Mouse (Mus musculus): ENCODE measurements around the gene Map7d1.
A peak's percentile ranks its signal among the peaks of the same experiment; 100 is the strongest.

Map7d1 gene

DNA sequence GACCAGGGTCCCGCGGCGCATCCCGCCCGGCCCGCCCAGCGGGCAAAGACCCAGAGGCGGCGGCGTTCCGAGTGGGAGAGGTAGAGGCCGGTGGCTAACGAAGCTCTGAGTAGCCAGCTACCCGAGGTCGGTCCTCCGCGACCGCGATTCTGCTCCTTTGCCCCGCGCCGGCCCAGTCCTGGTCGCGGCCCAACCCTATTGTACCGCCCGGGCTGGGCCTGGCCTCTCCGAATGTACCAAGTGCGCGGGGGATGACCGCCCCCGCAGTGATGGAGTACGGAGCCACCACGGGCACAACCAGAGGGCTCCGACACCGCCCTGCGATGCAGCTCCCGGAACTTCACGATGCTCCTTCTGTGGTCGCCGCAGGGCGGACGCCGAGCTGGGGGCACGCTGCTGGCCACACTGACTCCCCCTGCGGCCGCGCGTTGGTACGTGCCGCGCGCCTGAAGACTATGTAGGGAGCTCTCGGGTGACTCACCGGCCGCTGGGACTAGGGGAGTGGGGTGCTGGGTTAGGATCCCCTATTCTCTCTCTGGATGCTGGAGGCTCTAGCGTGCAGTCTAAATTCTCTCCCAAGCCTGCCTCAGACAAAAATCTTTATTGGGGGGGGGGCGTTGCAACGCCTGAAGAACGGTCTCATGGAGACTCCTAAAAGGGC, at the start of gene Map7d1:
TSS of gene Map7d1 (minus strand) at position 213 of the 661 bp plus-strand sequence.
- peak; percentile 87 for DNase-seq (ENCODE audit: low spot score)

DNA sequence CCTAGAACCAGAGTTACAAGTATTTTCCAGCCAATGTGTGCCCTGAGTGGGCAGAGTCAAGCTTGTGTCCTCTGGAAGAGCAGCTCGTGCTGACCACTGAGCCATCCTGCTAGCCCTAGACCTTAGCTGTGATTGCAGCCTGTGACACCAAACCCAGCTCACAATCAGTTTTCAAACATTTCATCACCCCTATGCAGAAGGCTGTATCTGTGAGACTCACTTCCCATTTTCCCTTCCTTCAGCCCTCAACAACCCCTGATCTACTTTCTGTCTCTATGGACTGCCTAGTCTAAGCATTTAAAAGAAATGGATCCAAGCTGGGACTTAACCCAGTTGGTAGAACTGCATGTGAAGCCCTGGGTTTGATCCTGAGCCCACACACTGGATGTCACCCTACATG, 49.3 kb upstream of the Map7d1 start:
- no peak for DNase-seq (ENCODE audit: low spot score)

DNA sequence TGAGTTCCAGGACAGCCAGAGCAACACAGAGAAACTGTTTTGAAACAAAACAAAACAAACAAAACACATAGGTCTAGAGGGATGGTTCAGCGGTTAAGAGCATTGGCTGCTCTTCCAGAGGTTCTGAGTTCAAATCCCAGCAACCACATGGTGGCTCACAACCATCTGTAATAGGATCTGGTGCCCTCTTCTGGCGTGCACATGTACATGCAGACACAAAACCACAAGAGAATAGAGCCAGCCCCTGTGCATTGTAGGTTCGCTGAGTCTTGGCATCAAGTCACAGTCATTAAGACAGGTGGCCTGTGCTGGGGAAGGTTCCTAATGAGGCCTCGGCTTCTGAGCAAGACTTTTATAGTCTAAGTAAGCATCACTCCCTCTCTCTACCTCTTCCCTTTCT, 47.7 kb upstream of the Map7d1 start:
- DNase-seq (ENCODE audit: low spot score) = no peak

DNA sequence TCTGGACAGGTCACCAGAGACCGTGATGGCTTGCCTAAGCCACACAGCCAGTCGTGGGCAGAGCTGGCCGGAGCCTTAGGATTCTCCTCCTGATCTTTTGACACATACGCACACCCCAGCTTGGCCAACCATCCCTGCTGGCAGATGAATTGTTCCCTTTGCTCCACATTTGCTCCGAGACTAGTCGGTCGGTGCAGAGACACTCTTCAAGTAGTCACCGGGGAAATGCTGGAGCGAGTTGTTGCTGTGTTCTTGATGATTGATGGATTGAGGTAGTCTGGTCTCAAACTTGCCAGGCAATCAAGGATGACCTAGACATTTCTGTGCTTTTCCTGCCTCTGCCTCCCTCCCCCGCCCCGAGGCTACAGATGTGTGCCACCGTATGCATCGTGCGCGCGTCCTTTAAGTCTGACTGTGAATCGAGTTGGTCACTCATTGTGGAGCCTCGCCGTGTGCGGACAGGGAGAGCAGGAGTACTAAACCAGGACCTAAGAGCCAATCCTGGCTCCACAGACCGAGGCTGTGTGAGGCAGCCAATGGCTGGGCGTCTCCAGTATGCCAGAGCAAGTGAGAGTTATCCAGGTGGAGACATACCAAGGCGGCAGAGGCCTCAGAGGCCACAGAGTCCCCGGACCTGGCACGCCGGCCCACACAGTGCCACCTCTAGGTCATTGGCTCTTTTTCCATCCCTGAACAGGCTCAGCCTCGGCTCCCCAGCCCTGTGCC, 45.6 kb upstream of the Map7d1 start:
- no peak for DNase-seq (ENCODE audit: low spot score)

GRCm38 (mm10) chr4:126300916-126301583, 44.9 kb upstream of the Map7d1 start:
- DNase-seq (ENCODE audit: low spot score) = no peak

GRCm38 (mm10) chr4:126296617-126297101, 40.5 kb upstream of the Map7d1 start:
- peak; percentile 56 for DNase-seq (ENCODE audit: low spot score)

DNA sequence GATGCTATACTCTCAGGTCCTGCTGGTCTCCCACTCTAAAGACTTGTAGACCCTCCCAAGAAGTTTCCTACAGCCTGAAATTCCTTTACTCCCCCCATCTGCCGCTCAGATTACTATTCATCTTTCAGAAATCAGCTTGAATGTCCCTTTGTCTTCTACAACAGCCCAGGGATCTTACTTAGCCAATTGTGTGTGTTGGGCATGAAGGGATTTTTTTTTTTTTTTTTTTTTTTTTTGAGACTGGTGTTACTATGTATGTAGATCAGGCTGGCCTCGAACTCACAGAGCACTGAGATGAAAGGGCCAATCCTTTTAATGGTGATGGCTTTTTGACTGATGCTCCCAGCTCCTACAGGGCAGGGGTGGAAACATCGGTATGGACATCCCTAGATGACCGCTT, 39.8 kb upstream of the Map7d1 start:
- DNase-seq (ENCODE audit: low spot score) = no peak

DNA sequence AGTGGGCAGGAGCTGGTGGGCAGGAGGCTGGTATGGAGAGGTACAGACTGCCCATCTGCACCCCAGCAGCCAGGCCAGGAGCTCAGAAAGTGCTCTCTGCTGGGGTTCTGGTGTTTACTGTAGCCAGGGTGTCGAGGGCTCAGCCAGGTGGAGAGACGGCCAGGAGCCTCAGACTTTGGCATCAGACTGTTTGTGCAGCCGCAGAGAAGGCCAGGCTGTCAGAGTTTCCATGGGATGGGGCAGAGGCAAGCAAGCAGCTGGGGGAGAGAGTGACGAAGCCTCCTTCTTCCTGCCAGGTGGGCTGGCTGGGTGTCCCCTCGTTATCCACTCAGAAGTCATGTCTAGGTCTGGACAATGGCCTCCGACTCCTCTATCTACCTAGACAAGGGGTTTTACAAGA, 39.0 kb upstream of the Map7d1 start:
- DNase-seq (ENCODE audit: low spot score) = no peak

DNA sequence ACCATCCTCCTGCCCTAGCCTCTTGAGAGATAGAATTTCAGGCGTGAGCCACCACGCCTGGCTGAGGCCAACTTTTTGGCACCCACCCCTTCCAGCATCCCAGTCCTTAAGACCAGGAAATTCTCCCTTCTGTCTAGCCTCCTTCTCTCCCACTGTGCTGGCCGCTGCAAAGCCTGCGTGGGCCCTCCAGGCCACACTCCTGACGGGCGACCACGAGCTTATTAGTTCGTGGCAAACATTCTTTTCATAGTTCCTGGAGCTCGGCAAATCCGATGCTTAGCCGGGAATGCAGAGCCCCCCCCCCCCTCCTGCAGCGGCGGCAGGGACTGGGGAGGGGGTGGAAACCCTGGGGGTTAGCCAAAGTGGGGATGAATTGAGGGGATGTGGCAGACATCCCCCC, 35.1 kb upstream of the Map7d1 start:
- no peak for DNase-seq (ENCODE audit: low spot score)

DNA sequence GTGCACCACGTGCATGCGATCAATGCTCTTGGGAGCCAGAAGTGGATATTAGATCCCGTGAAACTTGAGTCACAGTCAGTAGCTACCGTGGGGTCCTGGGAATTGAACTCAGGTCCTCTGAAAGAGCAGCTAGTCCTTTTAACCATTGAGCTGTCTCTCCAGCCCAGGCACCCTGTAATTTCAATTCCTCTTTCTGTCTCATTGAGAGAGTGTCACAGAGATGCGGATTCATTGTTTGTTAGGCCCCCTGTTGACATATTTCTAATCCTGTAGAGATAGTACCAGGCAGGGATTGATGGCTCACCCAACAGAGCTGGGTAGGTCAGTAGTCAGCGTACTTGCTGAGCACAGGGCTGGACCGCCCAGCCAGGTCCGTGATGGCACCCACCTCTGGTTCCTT, 34.2 kb upstream of the Map7d1 start:
- DNase-seq (ENCODE audit: low spot score) = no peak

DNA sequence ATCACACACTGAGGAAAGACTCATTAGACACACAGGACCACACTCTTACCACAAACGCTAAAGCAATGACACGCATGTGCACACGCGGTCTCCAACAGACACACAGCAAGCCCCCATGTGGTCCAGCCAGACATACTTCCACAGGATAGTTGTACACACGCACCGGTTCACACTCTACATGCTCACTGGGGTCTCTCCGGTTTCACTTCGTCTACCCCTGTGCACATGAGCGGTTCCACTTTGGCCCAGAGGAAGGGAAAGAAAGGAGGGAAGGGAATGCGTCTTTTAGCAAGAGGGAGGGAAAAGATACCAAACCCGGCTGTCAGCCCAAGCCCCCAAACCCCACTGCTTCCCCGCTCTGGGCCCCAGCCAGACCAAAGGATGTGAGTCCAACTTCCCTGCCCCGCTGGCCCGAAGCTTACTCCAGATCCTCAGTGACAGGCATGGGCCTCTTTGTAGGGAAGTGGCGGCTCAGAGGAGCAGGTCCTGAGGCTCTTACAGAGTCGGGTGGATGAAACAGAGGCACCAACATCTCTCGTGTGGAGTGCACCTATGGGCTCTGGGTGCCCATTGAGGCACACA, 32.0 kb upstream of the Map7d1 start:
- no peak for DNase-seq (ENCODE audit: low spot score)

- DNase-seq (ENCODE audit: low spot score) = no peak
These were observed 31.3 kb upstream of the Map7d1 start for GRCm38 (mm10) chr4:126287302-126287995.

DNA sequence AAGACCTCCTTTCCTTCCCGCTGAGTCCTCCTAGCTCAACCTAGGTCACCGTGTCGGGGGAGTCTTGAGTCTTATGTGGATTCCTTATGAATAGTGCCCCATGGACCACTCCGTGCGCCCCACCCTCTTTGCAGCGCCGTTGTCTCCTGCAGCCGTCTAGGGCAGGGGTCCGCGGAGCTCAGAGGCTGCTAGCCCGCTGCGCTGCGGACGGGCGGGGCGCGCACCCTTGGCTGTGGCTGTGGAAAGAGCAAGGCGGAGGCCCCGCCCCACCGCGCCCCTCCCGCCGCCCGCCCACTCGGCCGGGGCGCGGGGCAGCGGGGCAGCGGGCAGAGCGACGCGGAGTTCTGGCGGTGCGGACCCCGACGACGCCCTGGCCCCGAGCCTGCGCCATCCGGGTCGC, 30.3 kb upstream of the Map7d1 start, which contains the start of gene Col8a2:
TSS of gene Col8a2 (plus strand) at position 302 of the 400 bp plus-strand sequence.
- DNase-seq (ENCODE audit: low spot score) = peak; percentile 39

DNA sequence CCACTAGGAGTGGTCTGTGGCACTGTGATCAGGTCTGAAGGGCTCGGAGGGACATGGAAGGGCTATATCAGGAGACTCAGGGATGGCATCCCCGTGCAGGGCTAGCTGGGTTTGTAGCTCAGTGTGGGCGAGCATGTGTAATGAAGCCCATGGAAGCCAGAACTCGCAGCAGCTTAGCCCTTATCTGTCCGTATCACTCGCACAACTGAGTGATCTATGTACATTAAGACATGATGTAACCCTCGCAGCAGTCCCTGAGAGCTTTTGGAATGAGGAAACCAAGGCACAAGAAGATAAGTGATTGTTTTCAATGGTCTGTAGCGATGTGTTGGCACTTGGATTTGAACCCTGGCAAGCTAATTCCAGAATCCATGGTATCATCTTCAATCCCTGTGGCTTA, 27.4 kb upstream of the Map7d1 start:
- no peak for DNase-seq (ENCODE audit: low spot score)

DNA sequence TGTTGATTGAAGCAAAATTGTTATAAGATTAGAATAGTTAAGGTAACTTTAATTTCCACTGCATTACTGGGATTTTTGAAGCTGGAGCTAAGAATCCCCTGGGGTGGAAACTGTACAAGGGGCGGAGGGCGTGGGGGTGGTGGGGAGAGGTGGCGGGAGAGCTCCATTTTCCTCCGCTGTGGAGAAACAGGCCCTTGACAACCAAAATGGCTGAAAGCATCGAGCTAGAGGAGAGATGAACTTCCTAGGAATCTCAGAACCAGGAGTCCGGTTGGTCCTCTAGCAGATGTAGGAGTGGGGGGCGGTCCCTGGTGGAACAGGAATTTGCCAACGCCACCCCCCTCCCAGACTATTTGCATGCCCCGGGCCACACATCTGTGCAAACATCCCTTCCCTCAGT, 25.6 kb upstream of the Map7d1 start:
- no peak for DNase-seq (ENCODE audit: low spot score)

DNA sequence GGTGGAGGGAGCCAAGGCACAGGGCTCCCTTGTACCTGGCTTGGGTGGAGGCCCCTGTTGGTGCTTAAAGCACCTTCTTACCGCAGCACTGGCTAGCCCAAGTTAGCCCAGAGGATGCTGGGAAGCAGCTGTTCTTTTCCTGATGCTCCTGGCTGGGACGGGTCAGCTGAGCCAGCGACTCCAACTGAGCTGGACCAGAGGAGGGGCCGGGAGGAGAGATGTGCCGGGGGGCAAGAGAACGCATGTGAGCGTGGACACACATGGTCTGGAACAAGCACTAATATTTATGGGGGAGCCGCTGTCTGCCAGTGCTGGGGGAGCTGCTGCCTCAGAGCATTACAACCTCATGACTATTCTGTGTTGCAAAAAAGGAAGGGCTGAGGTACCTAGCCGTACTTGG, 22.8 kb upstream of the Map7d1 start:
- no peak for DNase-seq (ENCODE audit: low spot score)

DNA sequence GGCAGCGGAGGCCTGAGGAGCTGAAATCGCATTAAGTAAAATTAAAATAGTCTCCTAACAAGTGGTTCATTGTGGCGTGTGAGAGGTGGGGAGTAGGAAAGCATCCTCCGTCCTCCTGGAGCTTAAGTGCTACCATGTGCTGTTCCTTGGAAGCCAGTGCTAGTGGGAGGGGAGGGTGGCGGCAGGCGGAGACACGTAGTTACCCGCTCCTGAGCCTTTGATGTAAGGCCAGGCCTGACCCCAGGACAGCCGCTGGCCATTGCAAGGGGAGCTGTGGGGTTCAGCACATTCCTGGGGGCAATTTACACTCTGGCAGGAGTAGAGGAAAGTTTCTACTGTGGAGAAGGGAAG, 22.4 kb upstream of the Map7d1 start:
- no peak for DNase-seq (ENCODE audit: low spot score)

DNA sequence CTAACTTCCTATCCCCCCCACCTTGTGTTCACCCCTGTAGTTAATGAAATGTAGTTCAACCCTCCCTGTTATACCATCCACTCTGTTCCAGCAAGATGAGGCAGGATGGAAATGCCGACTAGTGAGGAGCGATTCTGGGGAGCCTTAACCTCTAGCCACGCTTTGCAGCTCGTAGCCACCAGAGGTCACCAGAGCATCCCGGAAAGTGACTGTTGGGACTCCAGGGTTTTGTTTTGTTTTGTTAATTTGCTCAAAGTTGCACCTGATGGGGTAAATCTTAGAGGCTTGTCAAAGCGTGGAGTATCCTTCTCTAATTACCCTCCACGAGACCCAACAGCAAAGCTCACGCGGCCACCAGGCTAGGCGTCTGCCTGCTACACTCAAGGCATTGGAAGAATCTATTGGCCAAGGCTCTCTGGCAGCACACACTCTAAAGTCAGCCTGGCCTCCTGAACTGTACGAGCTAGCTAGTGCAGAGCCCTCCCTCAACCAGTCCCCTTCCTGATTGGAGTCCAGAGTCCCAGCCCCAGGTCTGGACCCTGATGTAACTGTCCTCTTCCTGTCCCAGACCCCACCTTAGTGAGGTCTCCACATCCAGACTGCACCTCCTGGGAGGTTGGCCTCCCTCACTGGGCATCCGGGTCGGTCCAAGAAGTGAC, 21.9 kb upstream of the Map7d1 start:
- DNase-seq (ENCODE audit: low spot score) = peak; percentile 79

- no peak for DNase-seq (ENCODE audit: low spot score)
These were observed 19.6 kb upstream of the Map7d1 start for GRCm38 (mm10) chr4:126275681-126276131.

DNA sequence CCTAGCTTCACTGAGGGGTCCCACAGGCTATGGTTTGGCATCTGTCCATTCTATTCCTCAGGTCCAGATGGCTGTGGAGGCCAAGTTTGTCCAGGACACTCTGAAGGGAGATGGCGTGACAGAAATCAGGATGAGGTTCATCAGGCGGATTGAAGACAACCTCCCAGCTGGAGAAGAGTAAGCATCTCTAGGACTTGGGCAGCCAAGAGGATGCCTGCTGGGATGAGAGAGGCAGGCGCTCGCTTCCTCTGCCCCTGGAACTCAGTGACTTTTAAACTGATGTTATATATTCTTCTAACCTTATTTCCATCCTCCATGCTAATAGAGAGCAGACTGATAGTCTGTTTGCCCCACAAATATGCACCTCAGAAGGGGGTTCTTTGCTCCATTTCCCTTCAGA, 18.9 kb upstream of the Map7d1 start:
- DNase-seq (ENCODE audit: low spot score) = no peak

- DNase-seq (ENCODE audit: low spot score) = no peak
These were observed 17.6 kb upstream of the Map7d1 start for GRCm38 (mm10) chr4:126273753-126274152.

GRCm38 (mm10) chr4:126269292-126269691, 13.1 kb upstream of the Map7d1 start:
- DNase-seq (ENCODE audit: low spot score) = no peak
